Mouse (Mus musculus) small intestine, adult 2 months (tissue): Measurements from ENCODE around the gene Elovl2. TPM values are rescaled to one million over a fixed set of nuclear protein-coding genes. Genes with fewer than 3 reads are reported as not detected.

Experiments used
- H3K27ac ChIP-seq: fragments of 200-500 bp; 2 replicates; pipeline ENCODE4 v1.5.1; 2012; ENCODE audit warnings: low read depth, low read length, control low read depth, inconsistent platforms; ENCODE audit not compliant: insufficient read depth
- H3K27me3 ChIP-seq: fragments of 200-500 bp; 2 replicates; pipeline ENCODE4 v1.6.1; 2012; ENCODE audit warnings: mild to moderate bottlenecking, moderate library complexity, low read length, inconsistent platforms; ENCODE audit not compliant: control insufficient read depth, insufficient read depth
- H3K36me3 ChIP-seq: fragments of 200-500 bp; 2 replicates; pipeline ENCODE4 v1.6.1; 2012; ENCODE audit warnings: mild to moderate bottlenecking, low read length, control low read depth, inconsistent platforms; ENCODE audit not compliant: control insufficient read depth, insufficient read depth
- H3K4me1 ChIP-seq: fragments of 200-500 bp; 2 replicates; pipeline ENCODE4 v1.6.1; 2012; ENCODE audit warnings: low read length, inconsistent platforms, mixed read lengths; ENCODE audit not compliant: control insufficient read depth, insufficient read depth, insufficient read length
- H3K4me3 ChIP-seq: fragments of 200-500 bp; 2 replicates; pipeline ENCODE4 v1.5.1; 2012; ENCODE audit warnings: low read depth, mild to moderate bottlenecking, control low read depth, inconsistent platforms, low read length, moderate library complexity
- CTCF ChIP-seq: fragments of 200-500 bp; IDR thresholded peaks from 2 replicates; pipeline ENCODE4 v1.5.1; 2012; ENCODE audit warnings: low read depth, mild to moderate bottlenecking, control low read depth, inconsistent platforms, low read length, moderate library complexity, mixed read lengths; ENCODE audit not compliant: insufficient replicate concordance, insufficient read length; ENCODE audit errors: extremely low read depth
- POLR2A ChIP-seq: fragments of 200-500 bp; IDR thresholded peaks from 2 replicates; pipeline ENCODE4 v1.6.1; 2012; ENCODE audit warnings: low read depth, mild to moderate bottlenecking, control low read depth, inconsistent platforms, low read length, moderate library complexity
- WGBS: fragments of 180-500 bp; shearing (Covaris S2); methylation state at CpG from one replicate; pipeline ENCODE4 v1.1.7; 2018; 5-methylcytosine and 5-hydroxymethylcytosine counted together
- polyA plus RNA-seq: library from polyadenylated mRNA; depleted of rRNA; stranded (reverse); fragments of >200 nt; gene quantifications from 2 replicates; pipeline ENCODE4 v1.2.3, GENCODE M21; 2012

Elovl2 gene
- polyA plus RNA-seq, 1 experiment: 0.05 TPM

- Histone ChIP-seq H3K4me1 (peaks cover 6% of the 10 kb centered on the region; the same call in 1 of the 2 replicates), H3K27me3 (no peaks in the 10 kb centered on the region), H3K4me3 (peak overlapping the region; percentile 92), H3K27ac (peak overlapping the region; percentile 68; the same call in 1 of the 2 replicates), H3K36me3 (no peaks in the 10 kb centered on the region)
- WGBS: 39% methylated on average over 12 of the region's 12 CpGs
- TF ChIP-seq POLR2A (no peak), CTCF (no peak)
Measured at GRCm38 (mm10) chr13:41248751-41249520, 28.7 kb upstream of the Elovl2 start.

- no peak for TF ChIP-seq CTCF
- TF ChIP-seq POLR2A: no peak
- H3K27me3 ChIP-seq: no peaks in the 10 kb centered on the region
- H3K36me3 ChIP-seq: no peaks in the 10 kb centered on the region
- no peak overlapping the region for H3K27ac ChIP-seq
- WGBS: 35% methylated on average over 6 of the region's 6 CpGs
- H3K4me3 ChIP-seq: no peak overlapping the region
- no peaks in the 10 kb centered on the region for H3K4me1 ChIP-seq
Measured at GRCm38 (mm10) chr13:41244306-41244830, 24.2 kb upstream of the Elovl2 start.

GRCm38 (mm10) chr13:41241557-41241956, 21.4 kb upstream of the Elovl2 start:
- H3K27ac ChIP-seq: no peak overlapping the region

GRCm38 (mm10) chr13:41238805-41239130, 18.6 kb upstream of the Elovl2 start:
- 3% methylated on average over 5 of the region's 5 CpGs for WGBS
- H3K27me3 ChIP-seq: no peaks in the 10 kb centered on the region
- H3K4me3 ChIP-seq: no peak overlapping the region
- TF ChIP-seq POLR2A (no peak), CTCF (no peak)
- H3K36me3 ChIP-seq: no peaks in the 10 kb centered on the region
- peaks cover 3% of the 10 kb centered on the region; the same call in 1 of the 2 replicates for H3K4me1 ChIP-seq
- H3K27ac ChIP-seq: no peak overlapping the region

More at GRCm38 (mm10) chr13:41241557-41241956, 21.4 kb upstream of the Elovl2 start:
- Histone ChIP-seq H3K27me3 (no peaks in the 10 kb centered on the region), H3K4me3 (no peak overlapping the region), H3K36me3 (no peaks in the 10 kb centered on the region), H3K4me1 (peaks cover 3% of the 10 kb centered on the region; the same call in 1 of the 2 replicates)
- WGBS: 48% methylated on average over 2 of the region's 2 CpGs
- TF ChIP-seq CTCF (no peak), POLR2A (no peak)

GRCm38 (mm10) chr13:41238035-41238804, 18.0 kb upstream of the Elovl2 start:
- no peaks in the 10 kb centered on the region for H3K36me3 ChIP-seq
- H3K4me3 ChIP-seq: no peak overlapping the region
- peaks cover 3% of the 10 kb centered on the region; the same call in 1 of the 2 replicates for H3K4me1 ChIP-seq
- no peak overlapping the region for H3K27ac ChIP-seq
- H3K27me3 ChIP-seq: no peaks in the 10 kb centered on the region
- TF ChIP-seq POLR2A (no peak), CTCF (no peak)
- WGBS: 72% methylated on average over 10 of the region's 10 CpGs

- H3K27me3 ChIP-seq: no peaks in the 10 kb centered on the region
- no peaks in the 10 kb centered on the region for H3K36me3 ChIP-seq
- H3K4me1 ChIP-seq: peaks cover 7% of the 10 kb centered on the region; the same call in 1 of the 2 replicates
- WGBS: 16% methylated on average over 13 of the region's 13 CpGs
- no peak for TF ChIP-seq CTCF
- no peak for TF ChIP-seq POLR2A
- peak overlapping the region; percentile 31; the same call in 1 of the 2 replicates for H3K27ac ChIP-seq
- H3K4me3 ChIP-seq: peak overlapping the region; percentile 63
Measured at GRCm38 (mm10) chr13:41235845-41236741, 15.9 kb upstream of the Elovl2 start.

- Histone ChIP-seq H3K4me1 (peaks cover 7% of the 10 kb centered on the region; the same call in 1 of the 2 replicates), H3K36me3 (no peaks in the 10 kb centered on the region), H3K27me3 (no peaks in the 10 kb centered on the region), H3K4me3 (no peak overlapping the region), H3K27ac (no peak overlapping the region)
- WGBS: 85% methylated on average over 6 of the region's 6 CpGs
- TF ChIP-seq POLR2A (no peak), CTCF (no peak)
Measured at GRCm38 (mm10) chr13:41235181-41235580, 15.0 kb upstream of the Elovl2 start.
